Mouse (Mus musculus) embryo, embryonic 11.5 days (tissue): ENCODE measurements at regions not wholly inside any gene's neighbourhood (a gene's known extent, or its start where the extent isn't known, plus 50 kb on each side); places are given as distances from the start of the nearest gene placed in this dataset.

ENCODE experiments used
- DNase-seq: peaks from one replicate; pipeline ENCODE4 v3.0.0-alpha.2; 2012; ENCODE audit warnings: low read depth, low spot score

DNA sequence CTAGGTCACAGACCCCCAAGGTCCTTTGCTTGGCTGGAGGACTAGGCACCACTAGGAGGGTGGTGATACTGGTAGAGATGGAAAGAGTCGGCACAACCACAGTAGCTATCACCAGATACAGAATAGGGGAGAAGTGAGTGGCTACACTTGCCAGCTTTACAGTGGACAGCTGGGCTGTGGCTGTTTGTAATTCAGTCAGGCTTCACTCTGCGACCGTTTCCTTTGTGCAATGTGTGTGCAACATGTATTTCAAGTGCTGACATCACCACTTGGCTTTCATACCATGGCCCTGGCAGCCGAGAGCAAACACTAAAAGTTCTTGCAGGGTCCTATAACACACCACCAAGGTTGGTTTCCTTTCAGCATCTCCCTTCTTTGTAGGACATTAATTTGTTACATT lies 181.7 kb upstream of the Egln3 start:
- no peak for DNase-seq

DNA sequence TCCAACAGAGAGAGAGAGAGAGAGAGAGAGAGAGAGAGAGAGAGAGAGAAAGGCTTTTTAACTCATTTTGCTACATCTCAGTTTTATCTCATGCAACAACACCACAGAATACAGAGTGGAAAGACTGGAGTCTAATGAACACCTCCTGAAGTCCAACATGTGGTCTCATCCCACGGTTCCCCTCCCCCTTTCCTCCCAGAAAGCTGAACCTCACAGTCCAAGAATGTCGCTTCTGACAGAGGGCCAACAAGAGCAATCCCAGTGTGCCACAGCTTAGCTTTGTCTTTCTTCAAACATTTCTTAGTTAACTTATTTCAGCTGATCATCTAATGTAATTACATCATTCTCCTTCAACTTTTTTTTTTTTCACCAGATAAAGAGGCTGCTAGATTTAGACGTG lies 180.5 kb upstream of the Egln3 start:
- no peak for DNase-seq

DNA sequence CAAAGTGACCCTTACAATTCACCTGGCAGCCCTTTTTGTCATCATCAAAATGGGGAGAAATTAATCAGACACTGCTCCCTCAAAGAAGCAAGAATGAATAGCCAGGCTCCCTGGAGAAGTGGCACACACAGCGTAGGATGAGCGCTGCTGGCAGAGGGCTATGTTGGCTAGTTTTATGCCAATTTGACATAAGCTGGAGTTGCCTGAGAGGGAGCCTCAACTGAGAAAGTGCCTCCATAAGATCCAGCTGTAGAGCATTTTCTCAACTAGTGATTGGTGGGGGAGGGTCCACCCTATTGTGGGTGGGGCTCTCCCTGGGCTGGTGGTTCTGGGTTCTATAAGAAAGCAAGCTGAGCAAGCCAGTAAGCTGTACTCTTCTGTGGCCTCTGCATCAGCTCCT lies 179.3 kb upstream of the Egln3 start:
- no peak for DNase-seq

DNA sequence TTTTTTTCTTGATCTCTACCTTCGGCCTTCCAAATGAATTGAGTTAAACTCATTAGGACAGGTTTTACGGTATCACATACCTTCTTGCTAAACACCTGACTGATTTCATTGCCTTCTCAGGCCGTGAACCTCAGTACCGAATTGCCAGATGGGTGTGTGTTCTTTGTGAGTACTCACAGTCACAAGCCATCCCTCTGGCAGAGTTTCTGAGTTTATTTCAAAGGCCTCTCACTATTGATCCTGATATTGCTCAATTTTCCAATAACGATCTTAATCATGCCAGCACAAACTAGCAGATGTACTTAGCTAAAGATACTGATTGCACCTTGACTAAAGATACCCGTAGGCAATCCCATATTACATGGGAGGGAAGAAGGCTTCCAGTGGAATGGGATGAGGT lies 178.4 kb upstream of the Egln3 start:
- DNase-seq = no peak

DNA sequence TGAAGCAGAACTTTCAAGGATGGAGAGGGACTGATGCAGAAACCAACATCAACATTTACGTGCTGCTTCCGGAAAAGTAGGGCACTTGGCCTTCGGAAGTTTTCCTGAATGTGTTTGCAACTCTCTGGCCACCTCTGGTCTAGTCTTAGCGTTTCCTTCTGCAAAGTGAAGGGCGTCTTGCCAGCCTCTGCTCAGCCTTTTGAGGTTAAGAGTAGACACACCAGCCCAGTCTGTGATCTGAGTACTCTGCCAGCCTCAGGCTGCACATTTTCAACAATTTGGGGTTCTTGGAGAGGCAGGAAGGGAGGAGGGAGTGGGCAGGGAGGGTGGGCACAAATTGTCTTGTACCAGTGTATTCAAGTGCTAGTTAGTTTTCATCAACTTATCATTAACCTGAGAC lies 176.7 kb upstream of the Egln3 start:
- DNase-seq = no peak

DNA sequence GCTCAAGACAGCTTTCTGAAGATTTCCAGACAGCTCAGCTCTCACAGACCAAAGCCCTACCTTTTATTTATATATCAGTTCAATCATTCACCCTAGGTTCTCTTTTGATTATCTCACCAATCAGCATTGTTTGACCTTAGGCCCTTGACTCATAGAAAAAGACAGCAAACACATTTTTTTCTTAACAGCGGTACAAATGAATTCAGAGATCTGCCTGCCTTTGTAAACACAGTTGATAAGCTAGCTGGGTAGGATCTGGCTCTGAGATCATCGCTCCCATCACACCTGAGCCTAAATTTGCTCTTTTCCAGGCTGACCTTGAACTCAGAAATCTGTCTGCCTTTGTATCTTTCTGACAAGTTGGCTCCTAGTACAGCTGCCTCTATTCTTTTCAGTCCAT lies 174.9 kb upstream of the Egln3 start:
- DNase-seq = no peak

DNA sequence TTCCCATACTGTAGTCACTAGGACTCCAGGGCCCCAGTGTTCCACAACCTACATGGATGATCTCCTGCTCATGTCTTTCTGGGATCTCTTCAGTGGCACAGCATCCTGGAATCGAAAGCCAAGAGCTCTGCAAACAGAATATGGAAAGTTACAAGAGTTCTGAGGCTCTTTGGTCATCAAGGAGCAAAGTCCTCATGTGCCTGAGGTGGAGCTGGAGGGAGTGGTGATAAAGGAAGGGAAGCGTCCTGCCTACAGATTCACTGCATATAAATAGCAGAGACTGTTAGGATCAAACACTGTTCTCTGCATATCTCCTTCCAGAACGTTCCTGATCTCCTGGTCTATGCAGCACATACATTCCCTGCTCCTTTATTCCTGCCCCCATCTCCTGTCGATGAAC lies 170.4 kb upstream of the Egln3 start:
- no peak for DNase-seq

DNA sequence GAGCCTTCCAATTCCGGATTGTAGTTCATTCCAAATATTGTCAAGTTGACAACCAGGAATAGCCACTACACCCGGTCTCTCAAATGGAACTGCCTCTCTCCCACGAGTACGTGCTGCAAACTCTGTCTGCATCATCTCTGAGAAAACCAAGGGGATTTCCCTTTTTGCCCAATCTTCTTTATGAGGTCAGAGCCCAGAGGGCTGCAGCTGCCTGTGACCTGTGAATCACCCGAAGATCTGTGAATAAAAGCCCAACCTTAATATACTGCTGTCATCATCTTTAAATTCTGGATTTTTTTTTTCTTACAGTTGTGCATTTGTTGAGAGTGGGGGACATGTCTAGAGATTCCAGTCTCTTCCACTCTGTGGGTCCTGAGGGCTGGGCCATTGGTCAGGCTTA lies 165.6 kb upstream of the Egln3 start:
- DNase-seq = no peak

DNA sequence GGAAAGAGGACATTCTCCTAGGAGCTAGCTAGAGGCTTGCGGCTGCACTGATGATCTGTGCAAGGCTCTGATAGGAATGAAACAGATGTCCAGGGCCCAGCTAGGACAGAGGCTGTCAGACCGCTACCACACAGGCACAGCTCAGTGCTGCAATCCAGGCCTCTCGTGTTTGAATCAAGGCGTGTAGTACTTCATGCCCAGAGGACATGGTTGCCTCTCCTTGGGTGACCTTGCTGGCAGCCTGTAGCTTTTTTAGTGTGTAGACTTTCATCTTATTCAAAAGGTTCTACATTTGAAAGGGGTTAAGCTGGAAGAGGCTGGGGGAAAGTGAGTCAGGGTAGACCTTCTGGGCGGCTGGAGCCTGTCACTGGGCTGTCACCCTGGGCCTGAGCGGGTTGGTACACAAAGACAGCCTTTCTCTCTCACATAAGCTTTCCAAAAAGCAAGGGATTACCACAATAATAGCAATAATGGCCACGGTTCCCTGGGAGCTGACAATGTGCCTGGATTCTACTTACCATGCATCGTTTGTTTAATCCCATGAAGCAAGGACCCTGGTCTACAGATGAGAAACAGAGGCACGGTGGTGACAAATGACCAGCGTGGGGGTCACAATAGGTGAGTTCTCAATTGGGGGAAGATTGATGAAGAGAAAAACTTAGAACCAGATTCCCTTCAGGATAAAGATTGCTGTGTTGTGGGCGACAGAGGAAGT lies 160.9 kb upstream of the Egln3 start:
- no peak for DNase-seq

DNA sequence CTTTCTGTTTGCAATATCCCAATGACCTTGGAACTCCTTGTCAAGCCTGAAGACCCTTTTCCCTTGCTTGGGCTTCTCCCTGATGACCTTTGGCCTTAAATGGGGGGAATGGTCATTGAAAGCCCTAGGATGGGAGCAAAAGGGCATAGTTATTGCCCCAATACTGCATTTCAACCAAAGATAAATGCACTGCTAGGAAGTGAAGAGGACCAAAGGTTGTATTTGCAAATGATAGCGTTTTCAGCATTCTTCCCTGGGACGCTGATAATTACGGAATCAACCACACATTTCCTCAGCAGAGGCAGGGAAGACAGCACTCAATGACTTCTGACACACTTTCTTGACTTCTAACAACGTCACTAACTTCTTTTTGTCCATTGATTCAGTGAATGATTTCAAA lies 158.1 kb upstream of the Egln3 start:
- DNase-seq = no peak

DNA sequence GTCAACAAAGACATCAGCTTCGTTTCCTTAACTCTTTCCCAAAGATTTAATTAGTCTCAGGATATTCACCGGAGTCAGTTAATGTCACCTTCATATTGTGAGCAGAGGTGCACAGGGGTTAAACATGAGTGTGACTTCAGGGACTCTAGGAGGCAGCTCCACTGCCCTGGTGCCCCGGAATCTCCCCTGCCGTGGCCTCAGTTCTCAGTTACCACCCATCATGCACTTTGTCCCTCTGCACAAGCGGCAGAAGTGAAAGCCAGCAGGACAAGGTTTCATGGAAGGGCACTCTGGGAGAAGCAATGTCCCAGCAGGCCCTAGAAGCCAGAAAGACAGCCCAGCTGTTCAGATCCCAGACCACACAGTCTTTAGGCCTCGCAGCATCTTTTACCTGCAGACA lies 150.5 kb upstream of the Egln3 start:
- DNase-seq = no peak

DNA sequence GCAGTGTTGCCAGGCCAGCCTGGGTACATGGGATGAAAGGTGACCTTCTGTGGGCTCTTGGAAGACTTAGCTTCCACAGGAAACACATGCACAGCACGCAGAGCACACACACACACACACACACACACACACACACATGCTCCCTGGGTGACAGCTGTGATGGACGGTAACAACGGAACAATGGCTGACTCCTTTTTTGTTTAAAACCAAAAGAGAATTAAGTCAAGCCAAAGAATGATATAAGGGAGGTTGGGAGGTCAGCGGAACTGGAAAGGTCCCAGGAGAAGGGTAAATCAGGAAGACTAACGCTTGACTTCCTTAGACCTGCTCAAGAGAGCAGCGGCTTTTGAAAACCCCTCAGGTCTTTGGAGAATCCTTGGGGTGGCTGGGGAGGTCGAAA lies 150.0 kb upstream of the Egln3 start:
- DNase-seq = no peak

DNA sequence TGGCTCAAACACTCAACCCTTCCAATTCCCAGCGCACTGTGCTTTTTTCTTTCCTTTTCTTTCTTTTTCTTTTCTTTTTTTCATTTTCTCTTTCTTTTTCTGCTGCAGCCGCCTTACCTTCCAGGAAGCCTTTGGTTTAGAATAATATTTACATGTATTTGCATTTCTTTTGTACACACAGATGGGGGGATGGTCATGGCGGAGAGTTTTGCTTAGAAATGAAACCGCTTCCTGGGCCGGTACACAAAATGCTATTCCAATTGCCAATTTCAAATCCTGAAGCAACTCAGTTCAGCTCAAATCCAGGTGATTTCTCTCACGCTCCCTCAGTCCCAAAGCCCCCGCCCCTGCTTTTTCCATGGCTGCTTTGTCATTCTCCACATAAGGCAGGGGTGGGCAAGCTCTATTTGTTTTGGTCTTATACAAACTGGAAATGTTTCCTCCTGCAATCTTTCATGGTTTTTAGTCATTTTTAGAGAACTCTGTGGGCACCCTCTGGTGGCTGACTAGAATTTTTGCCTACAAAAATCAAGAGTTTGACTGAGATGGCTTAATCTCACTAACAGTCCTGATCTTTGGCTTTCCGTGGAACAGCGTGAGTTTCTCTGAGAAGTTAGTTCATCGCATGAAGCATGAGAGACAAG lies 149.4 kb upstream of the Egln3 start:
- DNase-seq = no peak

DNA sequence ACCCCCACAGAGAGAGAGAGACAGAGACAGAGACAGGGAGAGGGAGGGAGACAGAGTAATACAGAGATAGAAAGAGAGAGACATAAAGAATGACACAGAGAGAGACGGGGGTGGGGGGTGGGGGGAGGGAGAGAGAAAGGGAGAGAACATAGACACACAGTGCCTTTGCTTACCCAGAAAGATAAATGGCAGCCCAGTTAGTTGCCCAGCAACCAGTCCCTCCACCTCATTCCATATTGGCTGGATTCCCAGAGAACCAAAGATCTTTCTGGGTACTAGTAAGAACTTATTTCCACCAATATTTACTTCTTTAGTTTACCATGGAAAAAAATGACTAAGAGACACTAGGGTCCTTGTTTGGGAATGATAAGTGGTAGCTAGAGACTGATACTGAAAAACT lies 146.6 kb upstream of the Egln3 start:
- DNase-seq = no peak

DNA sequence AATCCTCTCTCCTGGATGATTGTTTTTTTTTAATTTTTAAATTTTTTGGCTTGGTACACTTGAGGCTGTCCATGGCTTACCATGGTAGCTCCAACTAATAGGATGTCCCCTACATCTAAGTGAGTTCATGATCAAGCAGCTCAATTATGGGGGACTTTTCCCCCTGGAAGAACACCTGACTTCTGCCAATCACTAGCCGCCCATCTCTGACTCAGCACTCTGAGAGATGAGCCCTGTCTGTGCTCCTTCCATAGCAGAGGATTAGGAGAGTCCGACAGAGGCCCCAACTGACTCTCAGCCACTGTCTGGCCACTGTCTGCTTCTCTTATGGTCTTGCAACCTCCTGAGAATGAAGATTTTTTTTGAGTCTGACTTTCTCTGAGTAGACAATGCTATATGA lies 145.7 kb upstream of the Egln3 start:
- no peak for DNase-seq

DNA sequence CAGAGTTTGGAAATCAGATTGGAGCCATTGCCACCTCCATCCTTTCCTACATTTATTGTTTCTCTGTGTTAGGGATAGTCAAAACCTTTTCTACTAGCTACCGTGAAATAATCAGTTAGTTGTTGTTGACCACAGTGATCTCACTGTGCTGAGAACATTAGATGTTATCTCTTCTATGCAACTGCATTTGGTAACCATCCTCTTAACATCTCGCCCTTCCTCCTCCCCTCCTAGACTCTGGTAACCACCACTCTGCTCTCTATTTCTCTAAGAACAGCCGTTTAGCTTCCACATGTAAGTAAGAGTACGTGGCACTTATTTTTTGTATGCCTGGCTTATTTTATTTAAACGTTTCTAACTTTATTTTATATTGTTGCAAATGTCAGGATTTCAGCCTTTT lies 139.8 kb upstream of the Egln3 start:
- DNase-seq = no peak

DNA sequence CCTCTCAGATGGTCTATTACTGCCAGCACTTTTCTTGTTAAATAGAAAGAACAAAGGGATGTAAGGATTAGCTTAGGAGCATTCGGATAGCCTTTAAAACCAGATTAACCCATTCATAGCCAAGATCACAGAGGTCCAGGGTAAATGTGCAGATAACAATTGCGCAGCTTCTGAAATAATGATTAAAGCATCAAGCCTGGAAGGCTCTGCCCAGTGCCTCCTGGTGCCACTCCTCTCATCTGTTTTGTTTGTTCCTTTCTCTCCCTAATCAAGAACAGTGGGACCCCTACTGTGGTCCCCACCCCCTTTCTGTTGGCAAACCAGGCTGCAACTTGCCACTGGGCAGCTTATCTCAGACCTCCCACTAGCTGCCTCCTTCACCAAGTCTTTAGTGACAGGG lies 131.8 kb upstream of the Egln3 start:
- no peak for DNase-seq

DNA sequence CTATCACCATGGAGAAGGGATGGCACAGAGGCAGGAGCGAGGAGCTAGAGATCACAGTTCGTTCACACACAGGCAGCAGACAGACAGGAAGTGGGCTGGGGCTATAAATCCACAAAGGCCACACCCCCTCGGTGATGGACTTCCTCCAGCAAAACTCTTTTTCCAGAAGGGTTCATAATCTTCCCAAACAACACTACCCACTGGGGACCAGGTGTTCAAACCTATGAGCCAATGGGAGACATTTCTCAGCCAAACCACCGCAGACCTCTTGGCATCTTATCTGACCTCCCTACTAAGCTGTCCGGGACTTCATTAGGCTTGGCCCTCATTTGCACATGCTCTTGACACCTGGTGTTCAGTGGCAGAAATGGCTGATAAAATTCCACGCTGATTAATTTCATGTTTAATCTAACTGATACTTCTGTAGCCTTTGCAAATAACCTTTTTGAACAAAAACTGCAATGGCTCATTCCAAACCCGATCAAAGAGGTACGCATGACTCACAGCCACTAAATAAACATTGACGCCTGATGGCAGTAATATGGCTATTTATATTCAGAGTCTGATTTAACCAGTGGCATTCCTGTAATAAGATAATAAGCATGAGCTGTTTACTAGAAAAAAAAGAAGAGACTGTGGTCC lies 131.0 kb upstream of the Egln3 start:
- DNase-seq = no peak

DNA sequence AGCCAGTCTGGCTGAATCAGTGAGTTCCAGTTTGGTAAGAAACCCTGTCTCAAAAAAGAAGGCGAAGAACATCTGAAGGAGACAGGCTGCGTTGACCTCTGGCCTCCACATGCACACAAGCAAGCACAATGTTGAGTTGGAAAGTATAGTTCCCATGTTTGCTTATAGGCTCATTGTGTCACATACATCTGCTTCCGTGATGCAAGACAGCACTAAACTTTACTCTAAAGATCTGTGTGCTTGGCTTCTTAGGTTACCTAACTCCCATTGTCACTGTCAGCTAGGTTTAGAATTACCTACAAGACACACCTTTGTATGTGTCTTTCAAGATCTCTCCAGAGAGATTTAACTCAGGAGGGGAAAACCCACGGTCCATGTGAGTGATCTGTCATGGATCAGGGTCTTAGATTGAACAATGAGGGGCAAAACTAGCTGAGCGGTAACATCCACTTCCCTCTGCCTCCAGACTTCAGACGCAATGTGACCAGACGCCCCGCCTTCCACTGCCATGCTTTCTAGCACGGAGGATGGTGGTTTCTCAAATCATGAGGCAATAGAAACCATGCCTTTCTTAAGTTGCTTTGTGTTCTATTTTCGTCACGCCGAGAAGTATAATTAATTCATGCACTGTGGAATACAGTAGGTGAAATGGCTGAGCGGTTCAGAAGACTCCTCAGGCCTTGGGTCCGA lies 130.1 kb upstream of the Egln3 start:
- DNase-seq = no peak

DNA sequence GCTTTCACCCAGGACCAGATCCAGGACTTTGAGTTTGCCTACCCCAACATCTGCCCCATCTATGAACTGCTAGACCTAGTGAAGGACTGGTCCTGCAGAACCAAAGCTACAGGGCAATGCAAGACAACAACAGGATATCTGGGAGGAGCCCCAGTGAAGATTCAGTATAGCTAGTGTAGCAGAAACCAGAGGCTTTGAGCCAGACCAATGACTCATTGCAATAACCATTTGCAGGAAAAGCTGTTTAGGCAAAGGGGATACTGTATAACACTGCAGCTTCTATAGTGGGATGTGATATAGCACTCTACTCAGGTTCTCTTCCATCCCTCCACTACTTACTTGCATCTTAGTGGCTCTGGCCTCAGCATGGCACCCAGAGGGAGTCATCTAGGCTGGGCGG lies 123.8 kb upstream of the Egln3 start:
- DNase-seq = no peak

DNA sequence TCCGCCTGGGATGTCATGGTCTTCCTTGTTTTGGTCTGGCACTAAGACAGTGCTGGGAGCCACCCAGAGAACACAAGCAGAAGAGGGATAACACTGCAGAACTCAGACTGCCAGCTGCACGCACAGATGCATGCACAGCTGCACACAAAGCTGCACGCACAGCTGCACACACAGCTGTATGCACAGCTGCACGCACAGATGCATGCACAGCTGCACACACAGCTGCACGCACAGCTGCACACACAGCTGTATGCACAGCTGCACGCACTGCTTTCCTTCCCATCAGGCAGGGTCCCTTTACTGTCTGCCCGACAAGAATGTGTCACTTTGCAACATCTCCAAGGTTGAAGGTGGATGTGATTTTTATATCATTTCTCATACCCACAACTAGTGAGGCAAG lies 122.9 kb upstream of the Egln3 start:
- DNase-seq = no peak

DNA sequence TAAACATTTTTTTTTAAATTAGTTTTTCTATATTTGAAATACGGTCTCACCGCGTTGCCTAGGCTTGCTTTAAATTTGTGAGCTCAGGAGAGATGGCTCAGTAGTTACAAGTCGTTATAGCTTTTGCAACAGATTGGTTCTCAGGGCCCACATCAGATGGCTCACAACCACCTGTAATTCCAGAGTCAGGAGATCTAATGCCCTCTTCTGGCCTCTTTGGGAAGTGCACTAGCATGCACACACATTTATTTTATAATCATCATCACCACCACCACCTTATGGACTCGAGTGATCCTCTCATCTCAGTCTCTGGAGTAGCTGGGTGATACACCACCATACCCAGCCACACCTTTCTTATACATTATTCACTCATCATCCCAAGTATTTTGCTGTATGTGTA lies 116.9 kb upstream of the Egln3 start:
- DNase-seq = no peak

DNA sequence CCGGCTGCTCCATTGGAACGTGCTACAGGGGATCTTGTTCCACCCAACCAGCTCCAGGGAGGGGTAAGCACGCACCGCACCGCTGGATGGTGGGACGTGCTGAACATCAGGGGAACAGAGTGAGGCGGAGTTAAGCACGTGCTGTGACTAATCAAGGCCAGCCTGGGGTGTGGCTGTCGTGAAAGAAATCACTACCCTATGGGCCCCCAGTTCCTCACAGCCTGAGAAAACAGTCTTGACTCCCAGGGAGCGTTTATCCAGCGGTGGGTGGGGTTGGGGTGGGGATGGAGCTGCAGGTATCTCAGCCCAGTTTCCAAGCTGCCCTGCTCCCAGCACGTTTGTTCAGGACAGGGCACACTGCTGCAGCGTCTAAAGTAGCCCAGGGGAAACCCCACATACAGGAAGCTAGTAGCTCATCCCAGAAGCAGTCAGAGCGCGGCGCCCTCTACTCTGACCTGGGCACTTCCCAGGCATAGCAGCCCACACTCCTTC lies 113.4 kb upstream of the Egln3 start:
- no peak for DNase-seq
